Mouse (Mus musculus) erythroid progenitor cell, adult 5-6 weeks (primary cell): ENCODE data around the gene Nrp2. TPM values are rescaled to one million over a fixed set of nuclear protein-coding genes. Genes with fewer than 3 reads are reported as not detected.
A peak's percentile ranks its signal among the peaks of the same experiment; 100 is the strongest.

Source experiments
- ATAC-seq: replicated peaks from 2 replicates; pipeline ENCODE4 v1.8.0; 2016; ENCODE audit warnings: moderate number of reproducible peaks, mild to moderate bottlenecking, moderate TSS enrichment, inconsistent platforms; ENCODE audit not compliant: poor library complexity, low FRiP score, severe bottlenecking
- total RNA-seq, 2 experiments: library from RNA; stranded (forward) in 1 of 2; stranded (reverse) in 1 of 2; fragments of 150-400 nt in 1 of 2; fragments of 186-747, 209-891 nt in 1 of 2; gene quantifications; 2 replicates each; pipeline versions ENCODE4 v1.2.3 to v1.2.4; 2015 to 2017; ENCODE audit warnings: low replicate concordance in 2 of 2

Nrp2 gene
- total RNA-seq, 2 experiments from 2014 or later: 1.7 to 2.7 TPM

DNA sequence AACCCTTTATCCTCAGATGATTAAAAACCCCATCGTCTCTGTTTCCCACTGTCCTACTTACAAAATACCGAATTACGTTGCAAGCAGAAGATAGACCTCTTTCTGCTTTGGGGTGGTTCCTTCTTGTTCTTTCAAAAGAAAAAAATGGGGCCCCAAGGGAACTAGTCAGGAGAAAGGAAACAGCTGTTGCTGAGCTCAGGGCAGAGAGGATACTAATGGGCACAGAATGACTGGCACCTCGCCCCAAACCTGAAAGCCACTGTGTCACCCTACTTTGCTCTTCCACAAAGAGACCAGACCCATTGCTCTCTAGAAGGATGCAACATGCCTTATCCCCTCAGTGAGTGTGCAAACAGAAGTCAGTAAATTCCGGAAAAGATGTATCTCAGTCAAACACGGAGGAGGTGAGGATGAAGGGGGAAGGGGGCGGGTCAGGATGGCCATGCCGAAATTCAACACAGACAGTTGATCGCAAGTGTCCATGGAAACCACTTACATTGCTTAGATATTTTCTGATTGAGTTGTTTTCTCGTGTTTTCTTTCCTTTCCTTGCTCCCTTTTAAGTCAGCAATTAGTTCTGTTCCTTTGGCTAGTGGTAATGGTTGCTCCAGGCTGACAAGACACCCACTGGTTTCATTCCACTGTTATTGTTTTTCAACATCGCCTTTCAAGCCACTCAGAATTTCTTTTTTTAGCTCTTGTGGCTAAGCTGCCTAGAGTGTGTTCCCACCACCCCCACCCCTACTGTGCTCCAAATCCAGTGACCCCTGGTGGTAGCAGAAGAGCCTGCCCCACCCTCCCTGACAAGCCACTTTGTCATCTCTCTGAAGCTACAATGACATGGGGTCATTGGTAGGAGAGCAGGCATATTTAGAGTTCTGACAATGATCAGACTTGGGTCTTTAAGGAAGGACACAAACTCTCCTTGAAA lies 71.5 kb downstream of the Nrp2 start:
- no peak for ATAC-seq

DNA sequence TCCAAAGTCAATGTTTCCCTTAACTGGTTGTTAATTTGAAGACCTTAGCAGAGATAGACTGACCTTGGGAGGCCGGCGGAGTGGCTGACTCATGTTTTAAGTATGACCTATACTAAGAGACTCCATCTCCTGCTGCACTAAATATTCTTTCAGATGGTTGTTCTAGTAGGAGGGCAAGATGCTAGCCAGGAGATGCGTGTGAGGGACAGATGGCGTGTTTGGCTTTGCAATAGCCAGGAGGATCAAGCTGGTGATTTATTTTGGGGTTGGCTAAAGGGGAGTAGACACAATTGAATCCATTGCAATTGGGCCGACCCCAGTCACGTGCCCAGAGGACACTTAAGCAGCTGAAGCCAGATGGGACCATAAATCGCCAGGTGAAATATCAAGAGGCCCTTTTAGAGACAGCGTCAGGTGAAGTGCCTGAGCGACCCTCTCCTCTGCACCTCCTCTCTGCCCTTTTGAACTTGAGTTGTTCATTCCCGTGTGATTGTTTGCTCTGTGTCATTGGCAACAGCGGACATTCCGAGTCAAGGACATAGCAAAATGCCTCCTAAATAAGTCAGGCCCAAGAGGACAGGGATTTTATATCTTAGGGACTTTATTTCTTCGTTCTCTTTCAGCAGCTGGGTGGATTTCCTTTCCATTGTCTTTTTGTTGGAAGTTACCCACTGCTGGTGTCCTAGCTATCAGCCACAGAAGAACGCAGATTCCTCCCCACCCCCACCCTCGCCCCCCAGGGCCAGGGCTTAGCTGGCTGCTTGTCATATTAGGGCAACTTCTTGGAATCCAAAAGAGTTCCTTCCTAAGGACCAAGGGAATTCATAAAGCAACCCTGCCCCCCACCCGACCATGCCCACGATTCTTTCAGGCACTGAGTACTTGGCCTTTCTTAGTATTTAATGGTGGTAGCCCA lies 74.5 kb downstream of the Nrp2 start:
- no peak for ATAC-seq

DNA sequence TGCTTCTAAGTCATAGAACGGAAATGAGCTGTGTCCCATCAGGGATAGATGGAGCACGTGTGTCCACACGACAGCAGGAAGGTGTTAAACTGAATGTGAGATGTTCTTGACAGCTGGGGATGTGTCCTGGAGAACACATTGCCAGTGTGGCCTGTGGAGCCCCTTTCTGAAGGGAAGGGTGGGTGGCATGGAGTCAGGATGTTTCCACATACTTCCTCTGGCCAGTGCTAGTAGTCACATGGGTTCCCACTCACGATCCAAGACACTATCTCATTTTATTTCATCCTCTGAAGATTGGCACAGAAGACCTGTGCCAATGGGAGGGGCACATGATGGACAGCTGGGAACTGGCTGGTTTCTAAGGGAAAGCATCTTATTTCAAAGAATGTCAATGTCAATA lies 75.8 kb downstream of the Nrp2 start:
- no peak for ATAC-seq

DNA sequence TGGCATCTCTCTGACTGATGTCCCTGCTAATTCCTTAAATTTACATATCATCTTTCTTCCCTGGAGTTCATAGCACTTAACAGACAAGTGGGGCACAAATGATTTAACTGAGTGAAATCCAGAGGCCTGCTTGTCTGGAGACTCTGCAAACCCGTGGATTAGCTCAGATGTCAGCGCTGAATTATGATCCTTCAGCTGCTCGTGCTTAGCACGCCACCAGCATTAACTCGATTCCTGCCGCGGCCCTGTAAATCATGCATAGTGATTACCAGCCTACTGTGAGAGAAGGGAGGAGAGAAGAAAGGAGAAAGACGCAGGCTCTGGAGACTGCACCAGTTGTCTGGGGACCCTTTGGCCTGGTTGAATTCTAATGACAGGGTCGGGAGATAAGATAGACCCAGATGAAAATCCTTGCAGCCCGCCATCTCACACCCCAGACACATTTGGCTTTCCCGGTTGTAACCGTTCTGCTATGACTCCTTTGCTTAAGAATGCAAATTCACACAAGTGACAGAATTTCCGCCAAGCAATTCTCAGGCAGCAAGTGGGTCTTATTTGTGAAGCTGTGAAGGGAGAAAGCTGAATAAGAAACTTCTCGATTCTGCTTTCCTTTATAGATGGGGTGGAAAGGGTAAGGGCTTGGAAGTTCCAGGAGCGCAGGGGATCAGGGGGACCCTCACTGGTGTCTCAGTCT lies 77.1 kb downstream of the Nrp2 start:
- no peak for ATAC-seq

DNA sequence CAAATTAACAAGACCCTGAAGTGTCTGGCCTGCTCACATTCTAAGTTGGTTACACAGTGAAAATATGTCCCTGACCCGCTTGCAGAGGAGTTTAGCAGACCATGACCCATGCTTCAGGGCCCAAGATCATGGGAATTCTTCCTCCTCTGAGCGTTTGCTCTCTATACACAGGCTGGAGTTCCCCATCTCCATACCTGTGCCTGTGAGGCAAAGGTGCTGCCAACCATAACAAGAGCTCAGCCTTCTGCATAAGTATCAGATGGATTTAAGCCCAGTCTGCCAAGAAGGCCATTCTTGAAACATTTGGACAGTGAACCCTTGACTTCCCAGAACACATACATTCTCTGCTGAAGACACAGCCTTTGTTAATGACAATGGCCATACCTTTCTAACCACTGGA lies 79.1 kb downstream of the Nrp2 start:
- no peak for ATAC-seq

DNA sequence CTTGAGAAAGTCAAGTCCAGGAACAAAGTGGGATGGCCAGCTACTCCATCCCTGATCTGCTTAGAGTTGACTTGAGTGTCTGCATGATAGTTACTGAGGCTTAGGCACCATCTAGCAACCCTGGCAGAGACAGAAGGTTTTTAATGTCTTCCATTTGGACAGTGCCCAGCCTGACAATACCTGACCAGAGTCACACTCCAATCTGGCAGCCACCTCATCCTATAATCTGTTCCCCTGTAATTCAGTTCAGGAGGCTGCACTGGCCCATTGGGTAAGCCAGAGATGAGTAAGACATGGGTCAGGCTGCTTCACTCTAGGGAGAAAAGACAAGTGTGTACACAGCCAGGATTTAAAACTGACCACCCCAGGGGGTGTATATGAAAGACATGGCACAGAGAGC lies 79.5 kb downstream of the Nrp2 start:
- ATAC-seq: no peak

DNA sequence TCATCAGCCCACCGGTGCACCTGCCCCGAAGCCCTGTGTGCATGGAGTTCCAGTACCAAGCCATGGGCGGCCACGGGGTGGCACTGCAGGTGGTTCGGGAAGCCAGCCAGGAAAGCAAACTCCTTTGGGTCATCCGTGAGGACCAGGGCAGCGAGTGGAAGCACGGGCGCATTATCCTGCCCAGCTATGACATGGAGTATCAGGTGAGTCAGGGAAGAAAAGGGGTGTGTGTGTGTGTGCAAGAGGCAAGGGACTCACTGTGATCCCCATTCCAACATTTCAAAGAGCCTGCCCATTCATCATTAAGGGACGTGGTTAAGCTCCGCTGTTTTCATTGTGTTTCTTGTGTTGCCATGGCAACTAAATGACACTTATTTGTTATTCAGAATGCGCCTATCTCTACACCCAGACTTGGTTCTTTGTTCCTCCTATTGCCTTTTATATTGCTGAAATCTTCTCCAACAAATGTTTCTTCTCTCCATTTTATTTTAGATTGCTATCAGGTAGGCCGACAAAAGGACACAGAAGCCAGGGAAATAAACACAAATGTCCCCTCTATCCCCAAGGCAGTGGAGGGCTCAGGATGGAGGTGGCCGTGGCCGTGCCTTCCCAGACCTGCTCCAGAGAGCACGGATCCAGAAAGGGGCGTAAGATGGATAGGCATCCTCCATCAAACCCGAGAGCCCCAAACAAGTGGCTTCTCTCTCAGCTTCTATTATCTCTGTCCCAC lies 80.4 kb downstream of the Nrp2 start:
- no peak for ATAC-seq

DNA sequence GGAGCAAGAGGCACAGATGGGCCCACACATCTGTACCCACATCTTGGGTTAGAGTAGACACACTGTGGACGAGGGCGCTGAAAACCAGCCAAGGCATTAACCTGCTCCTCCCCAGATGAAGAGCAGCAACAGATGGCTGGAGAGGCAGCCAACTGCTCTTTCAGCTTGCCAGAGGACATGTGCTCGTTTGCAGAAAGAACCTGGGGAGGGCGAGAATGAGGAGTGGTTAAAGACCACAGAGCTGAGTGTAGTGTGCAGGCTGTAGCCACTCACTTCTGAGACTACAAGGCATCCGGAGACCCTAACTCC lies 81.0 kb downstream of the Nrp2 start:
- no peak for ATAC-seq

DNA sequence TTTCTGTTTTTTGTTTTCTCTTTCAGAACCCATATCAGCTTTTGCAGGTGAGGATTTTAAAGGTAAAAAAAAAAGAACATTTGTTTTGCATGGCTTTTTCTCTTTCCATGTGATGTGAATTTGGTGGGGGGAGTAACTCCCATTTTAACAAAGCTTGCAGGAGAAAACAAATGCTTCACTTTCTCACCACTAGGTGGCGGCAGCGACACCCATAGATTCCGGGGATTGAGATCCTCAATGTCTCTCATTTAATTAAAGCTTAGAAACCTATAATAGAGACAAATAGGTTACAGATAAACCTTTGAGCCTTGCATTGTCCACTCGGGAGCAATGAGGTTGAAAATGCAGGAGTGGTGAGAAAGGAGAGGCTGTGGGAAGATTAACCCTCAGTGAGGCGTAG lies 83.2 kb downstream of the Nrp2 start:
- ATAC-seq: no peak

DNA sequence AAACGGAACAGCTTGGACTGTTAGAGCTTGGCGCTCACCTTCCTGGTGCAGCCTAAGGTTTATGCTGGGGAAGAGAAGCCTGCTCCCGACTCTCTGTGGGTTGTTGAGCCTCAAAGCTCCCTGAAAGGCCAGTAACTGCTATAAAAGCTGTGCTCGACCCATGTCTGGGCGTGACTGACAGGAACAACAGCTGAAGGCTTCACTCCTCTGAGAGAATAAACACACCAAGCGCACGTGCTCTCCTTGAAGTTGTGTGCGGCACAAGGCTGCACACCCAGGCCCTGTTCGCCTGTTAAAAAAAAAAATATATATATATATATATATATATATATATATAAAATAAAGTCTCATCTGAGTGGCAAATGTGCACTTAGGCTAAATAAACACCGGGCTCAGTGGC lies 84.5 kb downstream of the Nrp2 start:
- ATAC-seq: no peak

DNA sequence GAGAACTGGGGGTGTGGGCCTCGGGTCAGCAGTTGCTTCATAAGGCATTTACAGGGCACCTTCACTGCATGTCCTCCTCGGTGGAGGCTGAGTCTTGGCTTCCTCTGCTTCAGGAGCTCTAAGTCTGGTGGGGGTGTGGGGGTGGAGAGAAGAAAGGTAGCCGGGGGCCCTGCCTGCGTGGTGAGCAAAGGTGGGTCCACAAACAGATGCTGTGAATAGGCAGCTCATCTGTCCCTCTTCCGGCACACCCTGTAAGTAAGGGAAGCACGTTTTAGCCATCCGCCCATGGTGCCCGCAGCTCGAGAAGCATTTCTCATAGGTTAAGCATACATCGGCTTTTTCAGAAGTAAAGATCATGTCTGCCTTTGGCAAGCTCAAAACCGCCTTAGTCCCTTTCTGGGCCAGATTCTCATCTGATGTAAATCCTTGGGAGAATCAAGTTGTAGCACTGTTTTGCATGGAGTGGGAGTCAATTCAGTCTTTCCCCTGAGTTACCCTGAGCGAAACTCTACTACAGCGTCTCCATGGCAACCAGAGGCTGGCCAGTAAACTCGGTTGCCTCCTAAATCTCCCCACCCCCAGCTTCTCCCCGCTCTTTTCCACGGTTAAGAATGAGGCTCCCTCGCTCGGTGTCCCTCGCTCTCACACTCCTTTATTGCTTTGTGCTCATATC lies 91.3 kb downstream of the Nrp2 start:
- no peak for ATAC-seq

DNA sequence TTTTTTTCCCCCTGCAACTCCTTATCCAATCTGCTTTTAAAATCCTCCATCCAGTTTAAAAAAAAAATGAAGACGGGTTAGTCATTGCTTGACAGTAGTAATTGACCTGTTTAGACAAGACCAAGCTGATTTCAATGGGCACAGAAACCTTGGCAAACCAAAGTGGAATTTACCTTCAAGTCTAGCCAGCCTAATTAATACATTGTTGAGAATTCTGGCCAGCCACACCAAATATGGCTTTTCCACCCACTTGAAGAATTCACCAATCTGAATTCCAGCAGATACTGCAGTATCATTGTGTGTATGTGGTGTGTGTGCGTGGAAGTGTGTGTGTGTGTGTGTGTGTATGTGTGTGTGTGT lies 91.8 kb downstream of the Nrp2 start:
- no peak for ATAC-seq

DNA sequence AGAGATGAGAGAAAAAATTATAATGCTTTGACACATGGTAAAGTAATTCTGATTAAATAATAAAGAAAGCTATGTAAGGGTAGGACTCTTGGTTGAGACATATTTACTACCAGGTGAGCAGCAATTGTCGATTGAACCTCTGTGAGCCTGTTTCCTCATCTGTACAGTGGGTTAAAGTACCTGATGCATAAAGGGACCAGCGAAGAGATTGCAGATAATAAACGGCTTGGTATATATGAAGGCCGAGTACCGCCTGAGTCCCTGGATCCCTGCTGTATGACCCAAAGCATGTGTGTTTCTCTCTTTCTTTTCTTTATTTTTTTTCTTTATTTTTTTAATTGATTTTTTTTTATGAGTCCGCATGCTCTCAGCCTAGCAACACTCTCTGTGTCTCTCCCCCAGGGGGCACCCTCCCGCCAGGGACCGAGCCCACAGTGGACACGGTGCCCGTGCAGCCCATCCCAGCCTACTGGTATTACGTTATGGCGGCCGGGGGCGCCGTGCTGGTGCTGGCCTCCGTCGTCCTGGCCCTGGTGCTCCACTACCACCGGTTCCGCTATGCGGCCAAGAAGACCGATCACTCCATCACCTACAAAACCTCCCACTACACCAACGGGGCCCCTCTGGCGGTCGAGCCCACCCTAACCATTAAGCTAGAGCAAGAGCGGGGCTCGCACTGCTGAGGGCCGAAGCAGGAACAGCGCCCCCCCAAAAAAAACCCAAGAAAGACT lies 92.4 kb downstream of the Nrp2 start:
- 0 out of 2 replicates have a peak, but pooled peaks have one; percentile 52 for ATAC-seq

DNA sequence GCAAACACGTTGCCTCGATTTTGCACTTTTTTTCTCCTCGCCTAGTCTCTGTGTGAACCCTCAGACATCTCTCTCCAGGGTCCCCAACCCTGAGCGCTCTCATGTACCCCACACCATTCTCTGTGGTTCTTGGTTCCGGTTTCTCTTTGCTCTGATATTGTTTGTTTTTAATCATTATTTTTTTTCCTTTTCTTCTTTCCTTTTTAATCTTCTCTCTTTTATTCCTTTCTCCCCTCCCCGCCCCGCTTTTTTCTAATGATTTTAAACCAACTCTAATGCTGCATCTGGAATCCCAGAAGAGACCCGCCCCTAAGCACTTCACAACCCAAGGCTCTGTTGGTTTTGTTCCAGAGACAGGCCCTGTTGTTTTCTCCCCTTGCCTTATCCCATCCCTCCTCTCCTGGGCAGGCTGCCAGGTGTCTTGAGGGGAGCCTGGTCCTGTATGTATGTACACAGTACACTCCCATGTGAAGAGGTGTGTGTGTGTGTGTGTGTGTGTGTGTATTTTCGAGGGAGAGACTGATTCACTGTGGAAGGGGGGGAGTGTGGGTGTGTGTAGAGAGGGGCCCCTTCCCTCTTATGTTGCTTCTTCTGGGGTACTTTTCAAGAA lies 93.1 kb downstream of the Nrp2 start:
- ATAC-seq: no peak

DNA sequence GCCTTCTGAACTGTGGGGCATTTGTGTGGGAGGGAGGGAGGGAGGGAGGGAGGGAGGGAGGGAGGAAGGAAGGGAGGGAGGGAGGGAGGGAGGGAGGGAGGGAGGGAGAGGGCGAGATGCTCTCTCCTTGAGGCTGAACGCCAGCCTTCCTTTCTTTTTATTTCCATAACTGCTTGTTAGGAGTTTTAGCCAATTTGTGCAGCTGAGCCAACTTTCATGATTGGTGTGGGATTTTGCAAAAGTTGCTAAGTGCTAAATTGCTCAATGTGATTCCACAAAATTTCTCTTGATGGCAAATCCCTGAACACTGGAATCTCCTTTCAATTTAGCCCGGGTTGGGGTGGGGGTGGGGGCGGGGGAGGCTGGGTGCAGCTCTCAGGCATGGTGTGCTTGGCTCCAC lies 96.3 kb downstream of the Nrp2 start:
- no peak for ATAC-seq

DNA sequence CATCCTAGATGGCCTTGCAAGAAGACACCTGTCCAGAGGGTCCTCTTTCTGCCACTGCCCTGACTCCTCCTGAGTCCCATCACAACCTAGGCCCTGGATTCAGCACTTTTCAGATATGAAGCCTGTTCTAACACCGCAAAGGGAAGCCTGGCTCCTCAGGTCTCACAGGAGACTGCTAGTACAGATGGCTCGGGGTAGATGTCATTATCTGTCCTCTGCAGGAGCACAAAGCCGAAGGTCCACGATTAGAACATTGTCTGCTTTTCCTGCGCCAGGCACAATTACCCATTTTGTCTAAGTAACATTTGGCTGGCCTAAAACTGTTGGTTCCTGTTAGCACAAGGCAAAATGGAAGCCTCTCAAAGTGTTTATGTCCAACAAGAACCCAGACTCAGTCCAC lies 97.3 kb downstream of the Nrp2 start:
- ATAC-seq: no peak; the same call in 1 of the 2 replicates

DNA sequence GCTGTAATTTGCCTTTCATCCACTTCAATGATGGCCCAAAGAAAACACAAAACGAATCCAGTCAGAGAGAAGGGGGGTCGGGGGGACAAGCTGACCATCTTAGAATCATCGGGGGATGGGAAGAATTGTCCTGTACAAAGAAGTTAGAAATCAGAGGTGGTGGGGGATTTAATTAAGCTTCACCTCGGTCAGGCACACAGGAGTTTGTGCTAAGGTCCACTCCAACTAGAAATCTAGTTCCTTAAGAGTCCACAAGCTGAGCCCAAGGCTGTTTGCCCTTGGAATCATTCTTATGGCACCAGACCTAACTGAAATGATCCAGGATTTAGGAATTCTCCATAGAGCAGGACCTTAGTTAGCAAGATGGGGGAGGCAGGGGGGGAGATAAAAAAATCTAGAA lies 98.3 kb downstream of the Nrp2 start:
- ATAC-seq: no peak

DNA sequence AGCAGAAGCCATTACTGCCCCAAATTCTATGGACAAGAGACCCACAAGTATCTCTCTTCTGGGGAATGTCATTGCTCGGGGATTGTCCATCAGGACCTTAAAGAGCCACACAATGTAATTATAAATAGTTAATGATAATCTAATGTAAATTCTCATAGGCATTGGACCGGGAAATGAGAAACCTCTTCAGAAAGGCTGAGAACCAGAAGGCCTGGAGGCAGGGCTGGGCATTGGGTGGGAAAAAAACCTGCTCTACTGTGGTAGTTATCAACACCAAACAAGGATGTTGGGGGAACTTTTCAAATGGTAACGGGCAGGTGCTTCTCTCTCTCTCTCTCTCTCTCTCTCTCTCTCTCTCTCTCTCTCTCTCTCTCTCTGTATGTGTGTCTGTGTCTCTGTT lies 98.8 kb downstream of the Nrp2 start:
- no peak for ATAC-seq
